Mouse (Mus musculus) midbrain, postnatal 0 days (tissue): Measurements from ENCODE around the gene Ucn. TPM values are rescaled to one million over a fixed set of nuclear protein-coding genes. Genes with fewer than 3 reads are reported as not detected.
A peak's percentile ranks its signal among the peaks of the same experiment; 100 is the strongest.

Source experiments
- ATAC-seq: fragments of 200-750 bp; cut with Nextera tagmentation; 2 replicates; pipeline ENCODE4 v1.8.0; 2017; ENCODE audit warnings: moderate number of reproducible peaks, mild to moderate bottlenecking, moderate TSS enrichment, moderate library complexity; ENCODE audit not compliant: low FRiP score
- DNase-seq: peaks from one replicate; pipeline ENCODE4 v3.0.0-alpha.2; 2015; ENCODE audit warnings: low spot score
- H3K27ac ChIP-seq: fragments of 300-500 bp; sonication (generic); 2 replicates; pipeline ENCODE4 v1.5.1; 2014; ENCODE audit warnings: low read depth, mild to moderate bottlenecking, low read length, mixed read lengths
- H3K27me3 ChIP-seq: fragments of 300-500 bp; sonication (generic); 2 replicates; pipeline ENCODE4 v1.6.1; 2014; ENCODE audit warnings: low read length, control low read depth, mixed read lengths; ENCODE audit not compliant: insufficient read depth
- H3K36me3 ChIP-seq: fragments of 300-500 bp; sonication (generic); 2 replicates; pipeline ENCODE4 v1.6.1; 2014; ENCODE audit warnings: low read length, control low read depth, mixed read lengths; ENCODE audit not compliant: insufficient read depth
- H3K4me1 ChIP-seq: fragments of 300-500 bp; sonication (generic); 2 replicates; pipeline ENCODE4 v1.6.1; 2014; ENCODE audit warnings: mild to moderate bottlenecking, control low read depth, antibody characterized with exemption, low read length, mixed read lengths; ENCODE audit not compliant: insufficient read depth
- H3K4me2 ChIP-seq: fragments of 300-500 bp; sonication (generic); 2 replicates; pipeline ENCODE4 v1.6.1; 2014; ENCODE audit warnings: low read depth, mild to moderate bottlenecking, low read length, mixed read lengths; ENCODE audit not compliant: poor library complexity, severe bottlenecking
- H3K4me3 ChIP-seq: fragments of 300-500 bp; sonication (generic); 2 replicates; pipeline ENCODE4 v1.5.1; 2014; ENCODE audit warnings: low read depth, mild to moderate bottlenecking, low read length, moderate library complexity
- H3K9ac ChIP-seq: fragments of 300-500 bp; sonication (generic); replicated peaks from 2 replicates; pipeline ENCODE4 v1.6.1; 2014; ENCODE audit warnings: mild to moderate bottlenecking, low read length, moderate library complexity, mixed read lengths; ENCODE audit not compliant: poor library complexity, severe bottlenecking
- H3K9me3 ChIP-seq: fragments of 300-500 bp; sonication (generic); 2 replicates; pipeline ENCODE4 v1.6.1; 2016; ENCODE audit warnings: low read length, control low read depth
- CTCF ChIP-seq: IDR thresholded peaks from 2 replicates; pipeline ENCODE4 v1.5.1; 2016; ENCODE audit warnings: antibody characterized with exemption, mild to moderate bottlenecking
- WGBS: fragments of 180-500 bp; shearing (Covaris S2); extraction: QIAGEN DNeasy Blood & Tissue Kit; methylation state at CpG from one replicate; pipeline ENCODE4 v1.1.7; 2014; 5-methylcytosine and 5-hydroxymethylcytosine counted together
- polyA plus RNA-seq: library from polyadenylated mRNA; unstranded; fragments of >200 nt; fragmentation: Nextera tagmentation; extraction: Ambion mirVana; gene quantifications from 2 replicates; pipeline ENCODE4 v1.2.1, GENCODE M21; 2015
- total RNA-seq: library from RNA; depleted of rRNA; stranded (reverse); fragments of >200 nt; gene quantifications from 2 replicates; pipeline ENCODE4 v1.2.3, GENCODE M21; 2014

Ucn gene
- total and polyA plus RNA-seq, 2 experiments from 2014 or later = not detected

- Histone ChIP-seq H3K4me1 (no peaks in the 10 kb centered on the region), H3K9ac (no peak overlapping the region), H3K27me3 (no peaks in the 10 kb centered on the region), H3K9me3 (no peaks in the 10 kb centered on the region), H3K27ac (no peak overlapping the region), H3K4me3 (no peak overlapping the region), H3K4me2 (no peak overlapping the region), H3K36me3 (no peaks in the 10 kb centered on the region)
- TF ChIP-seq CTCF = no peak
- DNase-seq (no peak), ATAC-seq (no peak)
- 83% methylated on average over 8 of the region's 8 CpGs for WGBS
Observed at GRCm38 (mm10) chr5:31121111-31121510, 17.5 kb downstream of the Ucn start.

GRCm38 (mm10) chr5:31116912-31117311 lies 21.7 kb downstream of the Ucn start:
- H3K4me2 ChIP-seq = no peak overlapping the region
- no peak overlapping the region for H3K9ac ChIP-seq
- no peak for TF ChIP-seq CTCF
- no peaks in the 10 kb centered on the region for H3K27me3 ChIP-seq
- H3K4me1 ChIP-seq = no peaks in the 10 kb centered on the region
- H3K36me3 ChIP-seq = no peaks in the 10 kb centered on the region
- 35% methylated on average over 10 of the region's 10 CpGs for WGBS
- DNase-seq (no peak), ATAC-seq (no peak)
- H3K9me3 ChIP-seq = no peaks in the 10 kb centered on the region
- no peak overlapping the region for H3K27ac ChIP-seq
- no peak overlapping the region for H3K4me3 ChIP-seq

GRCm38 (mm10) chr5:31116354-31116753 lies 22.3 kb downstream of the Ucn start, which contains the start of gene Trim54:
TSS of gene Trim54 (plus strand) at chr5:31116712.
- Histone ChIP-seq H3K4me2 (no peak within 1 kb of the TSS), H3K9ac (no peak within 1 kb of the TSS), H3K9me3 (no peaks in the 10 kb centered on the region), H3K36me3 (no peaks in the 10 kb centered on the region), H3K27ac (no peak within 1 kb of the TSS), H3K4me3 (no peak within 1 kb of the TSS), H3K27me3 (no peaks in the 10 kb centered on the region), H3K4me1 (no peaks in the 10 kb centered on the region)
- no peak for TF ChIP-seq CTCF
- WGBS = 57% methylated on average over 3 of the region's 3 CpGs
- no peak for DNase-seq
- ATAC-seq = no peak

- Histone ChIP-seq H3K4me3 (no peak overlapping the region), H3K9ac (no peak overlapping the region), H3K27me3 (no peaks in the 10 kb centered on the region), H3K4me2 (no peak overlapping the region), H3K27ac (no peak overlapping the region), H3K9me3 (no peaks in the 10 kb centered on the region), H3K36me3 (no peaks in the 10 kb centered on the region), H3K4me1 (no peaks in the 10 kb centered on the region)
- ATAC-seq (no peak), DNase-seq (no peak)
- 32% methylated on average over 7 of the region's 7 CpGs for WGBS
- TF ChIP-seq CTCF = peak; percentile 71
Observed at GRCm38 (mm10) chr5:31110781-31111180, 27.8 kb downstream of the Ucn start.

- whole genome bisulfite sequencing = 94% methylated on average over 18 of the region's 18 CpGs
- Histone ChIP-seq H3K4me1 (no peaks in the 10 kb centered on the region), H3K4me3 (no peak within 1 kb of the TSS), H3K4me2 (no peak within 1 kb of the TSS), H3K36me3 (no peaks in the 10 kb centered on the region), H3K27ac (no peak within 1 kb of the TSS), H3K27me3 (no peaks in the 10 kb centered on the region), H3K9ac (no peak within 1 kb of the TSS), H3K9me3 (no peaks in the 10 kb centered on the region)
- DNase-seq (no peak), ATAC-seq (no peak)
- TF ChIP-seq CTCF = no peak
Observed at GRCm38 (mm10) chr5:31108000-31108490, 30.6 kb downstream of the Ucn start, which contains the start of gene Slc30a3. TSS of gene Slc30a3 (minus strand) at chr5:31108237.

GRCm38 (mm10) chr5:31105814-31106335 lies 32.8 kb downstream of the Ucn start, which contains the start of gene Dnajc5g:
TSS of gene Dnajc5g (plus strand) at chr5:31106285.
- Histone ChIP-seq H3K9me3 (no peaks in the 10 kb centered on the region), H3K4me3 (no peak within 1 kb of the TSS), H3K27me3 (no peaks in the 10 kb centered on the region), H3K27ac (no peak within 1 kb of the TSS), H3K9ac (no peak within 1 kb of the TSS), H3K4me2 (no peak within 1 kb of the TSS), H3K36me3 (no peaks in the 10 kb centered on the region), H3K4me1 (no peaks in the 10 kb centered on the region)
- DNase-seq (no peak), ATAC-seq (no peak)
- 87% methylated on average over 9 of the region's 9 CpGs for WGBS
- no peak for TF ChIP-seq CTCF
